Mouse (Mus musculus) brain, embryonic 14.5 days (tissue): ENCODE results near the gene Cdc20b.

Source experiments
- CTCF ChIP-seq: fragments of 200-500 bp; IDR thresholded peaks from 2 replicates; pipeline ENCODE4 v1.5.1; 2012; ENCODE audit warnings: inconsistent platforms, mild to moderate bottlenecking, moderate library complexity, borderline replicate concordance; ENCODE audit not compliant: insufficient read depth, insufficient read length; ENCODE audit errors: extremely low read depth
- POLR2A ChIP-seq: fragments of 200-500 bp; IDR thresholded peaks from 2 replicates; pipeline ENCODE4 v1.6.1; 2012; ENCODE audit warnings: mild to moderate bottlenecking, inconsistent platforms, borderline replicate concordance; ENCODE audit not compliant: poor library complexity, insufficient read depth, insufficient read length, severe bottlenecking; ENCODE audit errors: extremely low read depth

DNA sequence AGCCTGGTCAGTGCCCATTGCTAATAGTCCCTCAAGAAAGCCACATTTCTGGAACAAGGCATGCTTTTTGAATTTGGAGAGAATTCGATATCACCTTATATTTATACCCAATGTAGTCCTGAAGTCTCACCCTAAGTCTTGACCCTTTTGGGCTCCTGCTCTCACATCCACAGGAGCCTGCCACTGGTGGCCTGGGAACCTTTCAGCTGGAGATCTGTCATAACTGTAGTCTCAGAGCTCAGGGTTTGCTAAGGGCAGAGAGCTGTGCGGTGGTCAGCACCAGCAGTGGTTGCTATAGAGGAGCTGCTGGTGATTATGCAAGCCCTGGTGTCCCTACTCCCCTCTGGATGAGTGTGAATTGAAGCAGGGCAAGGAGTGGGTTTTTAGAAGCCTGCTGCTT lies 63.5 kb downstream of the Cdc20b start:
- TF ChIP-seq CTCF: no peak
- TF ChIP-seq POLR2A: no peak
